Mouse (Mus musculus): ENCODE measurements at regions not wholly inside any gene's neighbourhood (a gene's known extent, or its start where the extent isn't known, plus 50 kb on each side); places are given as distances from the start of the nearest gene placed in this dataset.

DNA sequence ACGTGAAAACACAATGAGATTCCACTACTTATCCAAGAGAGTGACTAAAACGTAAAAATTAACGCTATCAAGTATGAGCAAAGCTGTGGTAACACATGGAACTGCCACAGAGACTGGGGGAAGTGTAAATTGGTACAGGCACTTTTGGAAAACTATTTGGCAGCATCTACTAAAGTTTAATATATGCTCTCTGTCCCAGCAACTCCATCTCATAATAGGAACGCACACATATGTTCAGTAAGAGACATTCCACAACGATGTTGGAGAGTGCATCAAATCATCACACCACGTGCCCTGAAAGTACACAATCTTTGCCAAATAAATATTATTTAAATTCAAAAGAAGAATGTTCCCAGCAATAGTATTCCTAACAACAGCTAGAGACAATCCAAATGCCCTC, 96.3 kb downstream of the Sox4 start:
- TF ChIP-seq CTCF (IDR thresholded peaks at IDR 0.05; ENCODE audit: low read depth) = no peak
- TF ChIP-seq EP300 (IDR thresholded peaks at IDR 0.05; ENCODE audit: low read depth) = no peak
